Mouse (Mus musculus) erythroblast, embryonic 14.5 days (primary cell): Measurements from ENCODE around the gene Zfp663. TPM values are rescaled to one million over a fixed set of nuclear protein-coding genes. Genes with fewer than 3 reads are reported as not detected.

ENCODE experiments used
- H3K27me3 ChIP-seq: 2 replicates; pipeline ENCODE4 v1.6.1; 2012; ENCODE audit warnings: inconsistent platforms; ENCODE audit not compliant: control insufficient read depth
- H3K36me3 ChIP-seq: 2 replicates; pipeline ENCODE4 v1.6.1; 2012; ENCODE audit warnings: mild to moderate bottlenecking, inconsistent platforms; ENCODE audit not compliant: control insufficient read depth
- H3K4me1 ChIP-seq: 2 replicates; pipeline ENCODE4 v1.6.1; 2012; ENCODE audit warnings: inconsistent platforms; ENCODE audit not compliant: control insufficient read depth
- H3K4me3 ChIP-seq: replicated peaks from 2 replicates; pipeline ENCODE3; 2012; ENCODE audit warnings: moderate library complexity, mild to moderate bottlenecking, inconsistent platforms
- H3K9me3 ChIP-seq: 2 replicates; pipeline ENCODE4 v1.6.1; 2012; ENCODE audit warnings: low read length, inconsistent platforms, mixed read lengths; ENCODE audit not compliant: control insufficient read depth
- GATA1 ChIP-seq: IDR thresholded peaks from 2 replicates; pipeline ENCODE4 v1.6.1; 2012; ENCODE audit warnings: low read length, inconsistent platforms, mixed read lengths
- TAL1 ChIP-seq: IDR thresholded peaks from 3 replicates; pipeline ENCODE4 v1.6.1; 2012; ENCODE audit warnings: low read length, inconsistent platforms, mixed read lengths
- polyA plus RNA-seq: library from polyadenylated mRNA; stranded (reverse); fragments of >175 nt; gene quantifications from 2 replicates; pipeline ENCODE4 v1.2.3, GENCODE M21; 2012

The Zfp663 gene
- polyA plus RNA-seq, 1 experiment, result not detected

- H3K4me1 ChIP-seq, result no peaks in the 10 kb centered on the region
- H3K36me3 ChIP-seq, result peaks cover 44% of the 10 kb centered on the region
- 0 out of 2 replicates have a peak, but pooled peaks cover 2% of the 10 kb centered on the region for H3K9me3 ChIP-seq
- no peaks in the 10 kb centered on the region for H3K27me3 ChIP-seq
- H3K4me3 ChIP-seq, result no peak overlapping the region
- TF ChIP-seq GATA1, result no peak
- TF ChIP-seq TAL1, result no peak
These were observed 63.7 kb downstream of the Zfp663 start for GRCm38 (mm10) chr2:165304819-165305218.

- Histone ChIP-seq H3K27me3 (no peaks in the 10 kb centered on the region), H3K4me1 (no peaks in the 10 kb centered on the region), H3K36me3 (peaks cover 46% of the 10 kb centered on the region), H3K4me3 (no peak overlapping the region), H3K9me3 (0 out of 2 replicates have a peak, but pooled peaks cover 2% of the 10 kb centered on the region)
- TF ChIP-seq TAL1, result no peak
- TF ChIP-seq GATA1, result no peak
These were observed 65.0 kb downstream of the Zfp663 start for GRCm38 (mm10) chr2:165303354-165304012.

- Histone ChIP-seq H3K9me3 (0 out of 2 replicates have a peak, but pooled peaks cover 2% of the 10 kb centered on the region), H3K36me3 (peaks cover 61% of the 10 kb centered on the region), H3K4me3 (no peak overlapping the region), H3K27me3 (no peaks in the 10 kb centered on the region), H3K4me1 (no peaks in the 10 kb centered on the region)
- no peak for TF ChIP-seq TAL1
- TF ChIP-seq GATA1, result no peak
These were observed 67.1 kb downstream of the Zfp663 start for GRCm38 (mm10) chr2:165301409-165301808.

Other genes with a start within 250 kb of the Zfp663 start
- gene Cdh22, start 133.9 kb downstream of the Zfp663 start, polyA plus RNA-seq, result not detected in 2 replicates
- 2.5 TPM in 2 replicates for gene Slc35c2, start 80.9 kb downstream of the Zfp663 start, polyA plus RNA-seq
- gene Elmo2, start 42.2 kb downstream of the Zfp663 start, polyA plus RNA-seq, result 0.78 and 0.94 TPM in 2 replicates
- gene Zfp334, start 19.5 kb upstream of the Zfp663 start, polyA plus RNA-seq, result 0.01 TPM in 1 of 2 replicates, not detected in the other
- 0.01 TPM in 1 of 2 replicates, not detected in the other for gene Ocstamp, start 31.7 kb upstream of the Zfp663 start, polyA plus RNA-seq
- 0.02 and 0.03 TPM in 2 replicates for gene Slc13a3, start 104.5 kb upstream of the Zfp663 start, polyA plus RNA-seq
- gene Trp53rka, start 124.6 kb upstream of the Zfp663 start, polyA plus RNA-seq, result 0.97 and 1.3 TPM in 2 replicates
- gene Slc2a10, start 135.1 kb upstream of the Zfp663 start, polyA plus RNA-seq, result not detected in 2 replicates
- not detected in 2 replicates for gene Eya2, start 226.3 kb upstream of the Zfp663 start, polyA plus RNA-seq